Mouse (Mus musculus): ENCODE measurements around the gene Ccdc186.

DNA sequence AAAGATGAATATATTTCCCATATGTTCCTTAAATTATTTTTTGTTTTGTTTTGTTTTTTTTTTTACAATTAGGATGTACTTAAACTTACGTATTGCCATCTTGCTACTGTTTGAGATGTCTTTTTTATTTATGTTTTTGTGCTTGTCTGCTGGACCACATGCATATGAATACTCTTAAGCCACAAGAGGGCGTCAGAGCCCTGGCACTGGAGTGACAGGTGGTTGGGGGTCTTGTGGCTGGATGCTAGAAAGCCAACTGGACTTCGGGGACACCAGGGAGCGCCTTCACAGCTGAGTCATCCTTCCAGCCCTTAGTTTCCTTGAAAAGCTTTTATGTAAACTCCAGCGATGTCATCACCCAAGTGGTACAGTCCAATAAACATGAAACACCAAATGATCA, 13.2 kb downstream of the Ccdc186 start:
- TF ChIP-seq ZNF384 (IDR thresholded peaks at IDR 0.05; ENCODE audit: low read depth, low read length) (no peak), ZC3H11A (IDR thresholded peaks at IDR 0.05; ENCODE audit: borderline replicate concordance, low read depth, low read length) (no peak), HCFC1 (IDR thresholded peaks at IDR 0.05; ENCODE audit: borderline replicate concordance, insufficient read depth, low read length) (no peak)
